Mouse (Mus musculus) midbrain, embryonic 14.5 days (tissue): ENCODE results near the gene Btg2. TPM values are rescaled to one million over a fixed set of nuclear protein-coding genes. Genes with fewer than 3 reads are reported as not detected.

Source experiments
- ATAC-seq: fragments of 200-750 bp; cut with Nextera tagmentation; 2 replicates; pipeline ENCODE4 v1.8.0; 2017; ENCODE audit warnings: moderate number of reproducible peaks, moderate library complexity; ENCODE audit not compliant: low FRiP score, low TSS enrichment
- DNase-seq: peaks from one replicate; pipeline ENCODE4 v3.0.0-alpha.2; 2015
- H3K27ac ChIP-seq: fragments of 300-500 bp; sonication (generic); replicated peaks from 2 replicates; pipeline ENCODE4 v1.5.1; 2014; ENCODE audit warnings: mild to moderate bottlenecking, low read depth, low read length, moderate library complexity
- H3K27me3 ChIP-seq: fragments of 300-500 bp; sonication (generic); 2 replicates; pipeline ENCODE4 v1.6.1; 2014; ENCODE audit warnings: low read length, control low read depth, mixed read lengths; ENCODE audit not compliant: control insufficient read depth, insufficient read depth
- H3K36me3 ChIP-seq: fragments of 300-500 bp; sonication (generic); 2 replicates; pipeline ENCODE4 v1.6.1; 2014; ENCODE audit warnings: low read length, control low read depth; ENCODE audit not compliant: control insufficient read depth, insufficient read depth
- H3K4me1 ChIP-seq: fragments of 300-500 bp; sonication (generic); 2 replicates; pipeline ENCODE4 v1.6.1; 2014; ENCODE audit warnings: mild to moderate bottlenecking, antibody characterized with exemption, low read length, control low read depth; ENCODE audit not compliant: control insufficient read depth, insufficient read depth
- H3K4me2 ChIP-seq: fragments of 300-500 bp; sonication (generic); 2 replicates; pipeline ENCODE4 v1.6.1; 2014; ENCODE audit warnings: mild to moderate bottlenecking, low read length, moderate library complexity
- H3K4me3 ChIP-seq: fragments of 300-500 bp; sonication (generic); replicated peaks from 2 replicates; pipeline ENCODE4 v1.5.1; 2014; ENCODE audit warnings: low read depth, low read length
- H3K9ac ChIP-seq: fragments of 300-500 bp; sonication (generic); replicated peaks from 2 replicates; pipeline ENCODE4 v1.6.1; 2014; ENCODE audit warnings: mild to moderate bottlenecking, low read length, moderate library complexity
- H3K9me3 ChIP-seq: fragments of 300-500 bp; sonication (generic); 2 replicates; pipeline ENCODE4 v1.6.1; 2016; ENCODE audit warnings: low read length, control low read depth, mixed read lengths; ENCODE audit not compliant: control insufficient read depth
- WGBS: fragments of 180-500 bp; shearing (Covaris S2); extraction: QIAGEN DNeasy Blood & Tissue Kit; methylation state at CpG from one replicate; pipeline ENCODE4 v1.1.7; 2014; 5-methylcytosine and 5-hydroxymethylcytosine counted together
- polyA plus RNA-seq: library from polyadenylated mRNA; unstranded; fragments of >200 nt; fragmentation: Nextera tagmentation; extraction: Ambion mirVana; gene quantifications from 2 replicates; pipeline ENCODE4 v1.2.1, GENCODE M21; 2014

The Btg2 gene
- polyA plus RNA-seq, 1 experiment from 2014 or later, result 61.1 TPM

DNA sequence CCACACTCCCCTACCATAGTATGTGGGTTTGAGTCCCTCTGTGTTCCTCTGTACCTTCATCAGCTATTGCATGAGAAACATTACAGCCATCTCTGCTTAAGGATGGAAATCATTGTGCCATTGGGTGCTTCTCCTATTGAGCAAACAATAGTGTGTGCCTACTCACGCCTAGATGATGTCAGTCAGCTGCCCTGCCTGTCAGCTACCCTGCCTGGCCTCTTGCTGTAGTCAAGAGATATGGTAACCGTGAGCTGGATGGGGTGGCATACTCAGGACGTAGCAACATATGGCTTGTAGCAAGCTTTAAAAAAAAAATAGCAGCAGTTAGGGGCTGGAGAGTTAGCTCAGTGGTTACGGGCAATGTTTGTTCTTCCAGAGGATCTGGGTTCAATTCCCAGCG, 31.5 kb upstream of the Btg2 start:
- H3K4me3 ChIP-seq, result no peak overlapping the region
- H3K36me3 ChIP-seq, result no peaks in the 10 kb centered on the region
- H3K4me2 ChIP-seq, result no peak overlapping the region
- H3K27ac ChIP-seq, result no peak overlapping the region
- no peaks in the 10 kb centered on the region for H3K9me3 ChIP-seq
- ATAC-seq (no peak), DNase-seq (no peak)
- WGBS, result 92% methylated on average over 5 of the region's 5 CpGs
- no peak overlapping the region for H3K9ac ChIP-seq
- H3K27me3 ChIP-seq, result no peaks in the 10 kb centered on the region
- no peaks in the 10 kb centered on the region for H3K4me1 ChIP-seq

DNA sequence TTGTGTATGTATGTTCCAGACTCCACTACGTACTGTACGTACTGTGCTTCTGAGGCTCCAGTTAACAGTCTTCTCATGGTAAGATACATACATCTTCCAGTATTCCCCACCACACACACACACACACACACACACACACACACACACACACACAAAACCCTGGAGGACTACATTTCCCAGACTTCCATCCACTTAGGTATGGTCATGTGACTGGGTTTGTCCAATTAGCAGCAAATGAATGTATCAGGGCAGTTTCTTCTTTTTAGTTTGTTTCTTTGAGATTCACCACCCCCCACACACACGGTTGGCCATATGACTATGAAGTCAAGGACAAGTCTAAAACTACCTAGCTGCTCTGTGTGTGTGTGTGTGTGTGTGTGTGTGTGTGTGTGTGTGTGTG, 31.1 kb upstream of the Btg2 start:
- no peak for DNase-seq
- WGBS, result 89% methylated on average over 3 of the region's 3 CpGs

DNA sequence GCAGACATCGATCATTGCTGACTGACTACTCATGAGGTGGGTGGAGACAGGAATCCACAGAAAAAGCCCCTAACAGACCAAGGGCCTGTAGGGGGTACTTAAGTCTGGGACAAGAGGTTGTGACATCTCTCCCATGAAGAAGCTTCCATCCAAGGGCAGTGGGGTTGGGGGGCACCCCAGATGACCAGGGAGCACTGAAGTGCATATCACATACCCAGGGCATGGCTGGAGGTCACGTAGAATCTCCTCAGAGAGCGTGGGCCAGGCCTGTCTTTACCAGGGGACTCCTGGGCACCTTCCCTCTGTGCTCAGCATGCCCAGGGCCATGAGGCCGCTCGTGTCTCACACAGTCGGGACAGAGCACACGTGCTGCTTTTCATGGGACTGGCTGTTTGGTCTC, 28.9 kb upstream of the Btg2 start:
- 87% methylated on average over 7 of the region's 7 CpGs for WGBS
- Histone ChIP-seq H3K27ac (no peak overlapping the region), H3K9me3 (no peaks in the 10 kb centered on the region), H3K9ac (no peak overlapping the region), H3K4me2 (no peak overlapping the region), H3K36me3 (no peaks in the 10 kb centered on the region), H3K27me3 (no peaks in the 10 kb centered on the region), H3K4me3 (no peak overlapping the region), H3K4me1 (no peaks in the 10 kb centered on the region)
- DNase-seq (no peak), ATAC-seq (no peak)

More for the DNA sequence above, 31.1 kb upstream of the Btg2 start:
- H3K4me2 ChIP-seq, result no peak overlapping the region
- no peak for ATAC-seq
- H3K9me3 ChIP-seq, result no peaks in the 10 kb centered on the region
- no peak overlapping the region for H3K4me3 ChIP-seq
- no peaks in the 10 kb centered on the region for H3K4me1 ChIP-seq
- H3K36me3 ChIP-seq, result no peaks in the 10 kb centered on the region
- H3K27me3 ChIP-seq, result no peaks in the 10 kb centered on the region
- H3K9ac ChIP-seq, result no peak overlapping the region
- no peak overlapping the region for H3K27ac ChIP-seq

DNA sequence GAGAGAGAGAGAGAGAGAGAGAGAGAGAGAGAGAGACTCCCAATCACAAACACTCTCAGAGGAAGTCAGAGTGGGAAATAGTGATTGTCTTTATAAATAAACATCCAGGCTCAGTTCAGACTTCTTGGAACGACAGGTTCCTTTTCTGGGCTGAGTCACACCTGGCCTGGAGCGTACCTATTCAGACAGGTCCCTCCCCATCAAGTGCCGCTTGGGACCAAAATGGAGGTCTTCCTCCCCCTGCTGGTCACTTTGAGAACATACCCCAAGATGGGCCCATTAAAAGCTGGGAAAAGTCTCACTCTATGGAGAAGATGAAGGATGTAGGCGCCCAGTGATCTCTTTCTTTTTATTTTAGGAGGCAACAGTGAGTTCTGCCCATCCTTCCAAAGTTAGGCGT, 27.8 kb upstream of the Btg2 start:
- peak; percentile 82 for DNase-seq
- H3K27ac ChIP-seq, result no peak overlapping the region
- no peak for ATAC-seq
- H3K9ac ChIP-seq, result no peak overlapping the region
- H3K36me3 ChIP-seq, result no peaks in the 10 kb centered on the region
- WGBS, result 7% methylated on average over 5 of the region's 5 CpGs
- no peaks in the 10 kb centered on the region for H3K27me3 ChIP-seq
- H3K4me3 ChIP-seq, result no peak overlapping the region
- H3K4me1 ChIP-seq, result no peaks in the 10 kb centered on the region
- H3K9me3 ChIP-seq, result no peaks in the 10 kb centered on the region
- H3K4me2 ChIP-seq, result no peak overlapping the region

DNA sequence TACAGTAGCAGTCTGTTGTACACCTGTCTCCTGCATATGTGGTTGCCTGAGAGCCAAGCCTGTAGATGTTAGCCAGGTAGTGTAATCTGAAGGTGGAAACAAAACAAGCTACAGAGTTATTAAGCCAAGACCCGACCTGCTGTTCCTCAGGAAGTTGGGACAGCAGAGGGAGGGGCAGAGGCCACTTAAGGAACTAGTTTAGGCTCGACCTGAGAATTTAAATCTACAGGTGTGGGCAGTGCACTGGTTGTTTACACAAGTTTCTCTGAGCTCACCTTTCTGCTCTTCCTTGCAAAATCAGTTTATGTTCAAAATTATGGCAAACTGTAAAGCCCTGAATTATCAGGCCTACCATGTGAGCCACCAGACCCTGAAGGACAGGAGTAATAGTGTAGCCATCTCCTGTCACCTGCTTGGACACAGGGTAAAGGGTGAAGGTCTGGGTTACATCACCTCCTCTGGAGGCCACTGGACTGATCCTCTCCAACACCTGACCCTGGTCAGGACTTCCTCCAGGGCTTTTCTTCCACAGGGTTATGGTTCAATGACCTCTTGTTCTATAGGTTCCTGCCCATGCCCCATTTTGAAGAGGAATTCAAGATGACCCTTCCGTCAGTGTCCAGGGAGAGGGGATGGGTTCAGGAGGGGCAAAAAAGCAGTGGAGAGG, 27.0 kb upstream of the Btg2 start:
- ATAC-seq (no peak), DNase-seq (no peak)
- H3K27ac ChIP-seq, result no peak overlapping the region
- no peaks in the 10 kb centered on the region for H3K36me3 ChIP-seq
- H3K27me3 ChIP-seq, result no peaks in the 10 kb centered on the region
- H3K9me3 ChIP-seq, result no peaks in the 10 kb centered on the region
- WGBS, result 62% methylated on average over 3 of the region's 3 CpGs
- H3K4me2 ChIP-seq, result no peak overlapping the region
- no peak overlapping the region for H3K9ac ChIP-seq
- no peak overlapping the region for H3K4me3 ChIP-seq
- no peaks in the 10 kb centered on the region for H3K4me1 ChIP-seq

DNA sequence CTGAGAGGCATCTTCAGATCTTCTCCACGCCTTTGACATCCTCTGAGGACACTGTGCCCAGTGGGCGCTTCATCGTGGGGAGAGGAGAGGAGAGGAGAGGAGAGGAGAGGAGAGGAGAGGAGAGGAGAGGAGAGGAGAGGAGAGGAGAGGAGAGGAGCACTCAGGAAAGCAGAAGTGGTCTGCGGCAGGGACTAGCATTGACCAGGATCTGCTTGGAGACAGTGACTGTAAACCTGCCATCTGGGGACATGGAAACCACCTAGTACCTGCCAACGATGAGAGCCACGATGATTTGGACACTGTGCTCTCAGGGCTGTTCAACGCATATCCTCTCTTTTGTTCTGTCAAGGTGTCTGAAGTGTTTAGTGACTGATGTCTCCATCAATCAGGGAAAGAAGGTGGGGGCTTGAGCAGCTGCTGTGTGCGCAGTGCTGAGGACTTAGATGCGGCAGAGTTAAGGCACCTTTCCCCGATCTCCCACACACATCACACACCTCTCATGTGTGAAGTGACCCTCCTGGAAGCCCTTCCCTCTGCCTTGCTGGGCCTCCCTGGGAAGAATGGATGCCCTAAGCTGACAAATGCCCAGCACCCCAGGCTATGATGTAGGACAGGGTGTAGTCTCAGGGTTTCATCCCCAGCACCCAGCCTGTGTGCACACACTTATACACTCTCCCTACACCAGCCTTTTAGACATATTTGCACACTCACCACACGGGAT, 26.3 kb upstream of the Btg2 start:
- DNase-seq (no peak), ATAC-seq (no peak)
- no peaks in the 10 kb centered on the region for H3K36me3 ChIP-seq
- H3K27me3 ChIP-seq, result no peaks in the 10 kb centered on the region
- no peak overlapping the region for H3K9ac ChIP-seq
- WGBS, result 85% methylated on average over 10 of the region's 11 CpGs
- no peaks in the 10 kb centered on the region for H3K4me1 ChIP-seq
- H3K27ac ChIP-seq, result no peak overlapping the region
- H3K9me3 ChIP-seq, result no peaks in the 10 kb centered on the region
- H3K4me3 ChIP-seq, result no peak overlapping the region
- no peak overlapping the region for H3K4me2 ChIP-seq

DNA sequence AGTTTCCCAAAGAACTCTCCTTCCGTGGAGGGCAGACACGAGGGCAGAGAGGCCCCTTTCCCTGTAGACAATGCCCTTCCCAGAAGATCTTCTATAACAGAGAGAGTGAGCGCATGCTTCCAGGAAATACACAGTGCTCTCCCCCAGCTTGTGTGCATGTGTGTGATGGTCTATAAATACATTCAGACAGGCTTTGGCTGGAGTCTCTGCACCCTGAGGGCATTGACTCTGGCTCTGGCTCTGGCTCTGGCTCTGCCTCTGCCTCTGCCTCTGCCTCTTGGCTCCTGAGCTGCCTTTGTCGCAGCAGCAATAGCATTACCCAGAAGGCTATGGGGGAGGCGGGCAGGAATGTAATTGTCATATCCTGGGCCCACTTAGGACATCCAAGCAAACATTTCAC, 24.9 kb upstream of the Btg2 start:
- Histone ChIP-seq H3K9ac (no peak overlapping the region), H3K4me1 (peaks cover 10% of the 10 kb centered on the region; the same call in 1 of the 2 replicates), H3K4me2 (no peak overlapping the region), H3K27ac (no peak overlapping the region), H3K27me3 (no peaks in the 10 kb centered on the region), H3K4me3 (no peak overlapping the region), H3K9me3 (no peaks in the 10 kb centered on the region), H3K36me3 (no peaks in the 10 kb centered on the region)
- WGBS, result 81% methylated on average over 5 of the region's 5 CpGs
- DNase-seq, result peak; percentile 21
- no peak for ATAC-seq

DNA sequence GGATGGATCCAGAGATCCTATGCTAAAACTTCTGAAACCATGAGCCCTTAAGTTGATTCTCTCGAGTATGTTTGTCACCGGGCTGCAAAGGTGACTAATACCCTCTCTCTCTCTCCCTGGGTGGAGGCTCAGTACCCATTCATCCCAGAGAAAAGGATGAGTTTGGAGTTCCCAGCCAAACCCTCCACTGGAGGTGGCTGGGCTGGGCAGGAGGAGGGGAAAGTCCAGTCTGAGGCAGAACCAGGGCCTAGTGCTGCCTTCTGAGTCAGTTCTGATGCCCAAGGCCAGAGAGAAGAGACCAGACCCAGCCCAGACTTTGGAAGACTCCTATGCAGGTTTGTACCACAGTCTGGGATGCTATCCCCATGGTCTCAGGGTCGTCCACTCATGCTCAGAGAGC, 22.7 kb upstream of the Btg2 start:
- 68% methylated on average over 3 of the region's 3 CpGs for WGBS
- no peak overlapping the region for H3K4me2 ChIP-seq
- no peak overlapping the region for H3K4me3 ChIP-seq

DNA sequence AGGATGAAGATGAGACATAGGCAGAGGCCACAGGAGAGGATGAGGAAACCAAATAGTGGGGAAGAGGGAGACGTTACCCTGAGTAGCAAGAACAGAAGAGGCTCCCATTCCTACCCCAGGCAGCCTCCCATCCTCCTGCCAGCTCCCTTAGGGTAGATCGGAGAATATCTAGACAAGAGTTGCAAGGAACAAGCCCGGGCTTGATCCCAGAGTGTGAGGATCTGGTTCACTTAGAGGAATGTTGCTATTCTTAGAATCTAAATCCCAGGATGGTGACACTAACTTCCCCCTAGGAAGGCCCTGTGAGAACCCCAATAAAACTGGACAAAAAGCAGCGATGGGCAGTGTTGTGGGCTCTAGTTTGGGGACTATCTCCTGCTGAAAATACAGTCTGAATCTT, 22.0 kb upstream of the Btg2 start:
- no peak overlapping the region for H3K9ac ChIP-seq
- H3K27me3 ChIP-seq, result no peaks in the 10 kb centered on the region
- H3K4me2 ChIP-seq, result no peak overlapping the region
- no peak overlapping the region for H3K4me3 ChIP-seq
- no peaks in the 10 kb centered on the region for H3K36me3 ChIP-seq
- H3K9me3 ChIP-seq, result no peaks in the 10 kb centered on the region
- no peak overlapping the region for H3K27ac ChIP-seq
- ATAC-seq (no peak), DNase-seq (no peak)
- 83% methylated on average over 4 of the region's 4 CpGs for WGBS
- peaks cover 31% of the 10 kb centered on the region for H3K4me1 ChIP-seq

More for the DNA sequence above, 22.7 kb upstream of the Btg2 start:
- DNase-seq (no peak), ATAC-seq (no peak)
- H3K36me3 ChIP-seq, result no peaks in the 10 kb centered on the region
- H3K9ac ChIP-seq, result no peak overlapping the region
- H3K4me1 ChIP-seq, result peaks cover 25% of the 10 kb centered on the region
- H3K27ac ChIP-seq, result no peak overlapping the region
- no peaks in the 10 kb centered on the region for H3K27me3 ChIP-seq
- H3K9me3 ChIP-seq, result no peaks in the 10 kb centered on the region
